Comparison of ENCODE assay signal across 22 mouse cellular contexts in genomic region chr6:103612626-103613025, GRCm38 (mm10).
DNase-seq lines count a peak whose midpoint lies in the region; ATAC-seq lines count a peak whose summit lies in the region.
"Had no signal": no experiment of that assay in that cellular context is flagged by ENCODE, and none has a peak within 500 bp of the region (broad histone marks: within the 10 kb centered on the region; RNA-seq: fewer than 3 reads in every experiment).

No protein-coding gene starts in this region.

- no peak overlapping the region for H3K4me3 ChIP-seq in lung, embryonic 15.5 days
- H3K4me3 ChIP-seq: embryonic facial prominence, embryonic 15.5 days; erythroblast, embryonic 14.5 days; forebrain, embryonic 12.5 days; heart, embryonic 12.5 days; hindbrain, embryonic 10.5 days had no signal

- no peak overlapping the region for H3K4me2 ChIP-seq in lung, embryonic 15.5 days
- H3K4me2 ChIP-seq: embryonic facial prominence, embryonic 15.5 days; forebrain, embryonic 12.5 days; heart, embryonic 12.5 days; hindbrain, embryonic 14.5 days had no signal

- H3K9ac ChIP-seq in lung, embryonic 15.5 days = no peak overlapping the region
- H3K9ac ChIP-seq: embryonic facial prominence, embryonic 15.5 days; forebrain, embryonic 12.5 days; heart, embryonic 12.5 days; hindbrain, embryonic 14.5 days had no signal

- no peaks in the 10 kb centered on the region for H3K27me3 ChIP-seq in lung, embryonic 15.5 days
- H3K27me3 ChIP-seq: CH12.LX; embryonic facial prominence, embryonic 15.5 days; forebrain, embryonic 12.5 days; heart, embryonic 12.5 days had no signal

- peaks cover 4% of the 10 kb centered on the region; the same call in 1 of the 2 replicates for H3K4me1 ChIP-seq in lung, embryonic 15.5 days
- H3K4me1 ChIP-seq: embryonic facial prominence, embryonic 15.5 days; heart, embryonic 12.5 days had no signal

- peak; percentile 79 for ATAC-seq in frontal cortex, adult (ENCODE audit: low TSS enrichment)
- 0 out of 2 replicates have a peak, but pooled peaks have one; percentile 5 for ATAC-seq in lung, embryonic 15.5 days (ENCODE audit: borderline replicate concordance, extremely low read depth, low FRiP score, low TSS enrichment)
- ATAC-seq: Patski had no signal

- DNase-seq in frontal cortex, postnatal 14 days (ENCODE audit: low spot score in 2 of 2) = no peak
- no peak for DNase-seq in lung, postnatal 10 days
- DNase-seq in brain, adult 2 months (ENCODE audit: low read depth, low spot score) = peak; percentile 41
- DNase-seq in fat pad, adult 2 months (ENCODE audit: extremely low read depth, low read depth, low spot score) = peak; percentile 21
- DNase-seq in kidney, adult 18-20 months = no peak
- DNase-seq: adrenal gland, adult 2 months; adrenal gland, postnatal 25 days; cerebellum, adult 11 months; cerebellum, adult 8-10 months; cerebellum, postnatal 14 days; embryo, embryonic 11 days; gastrocnemius, postnatal 14 days had no signal

- WGBS in lung, embryonic 15.5 days = 67% methylated on average over 3 of the region's 3 CpGs

- no peak overlapping the region for H3K27ac ChIP-seq in lung, embryonic 15.5 days
- H3K27ac ChIP-seq: embryonic facial prominence, embryonic 15.5 days; forebrain, embryonic 12.5 days; hindbrain, embryonic 10.5 days; hindbrain, embryonic 14.5 days had no signal

- H3K36me3 ChIP-seq in lung, embryonic 15.5 days = no peaks in the 10 kb centered on the region
- H3K36me3 ChIP-seq: embryonic facial prominence, embryonic 15.5 days; forebrain, embryonic 12.5 days; heart, embryonic 12.5 days; hindbrain, embryonic 10.5 days had no signal

- H3K9me3 ChIP-seq in lung, embryonic 15.5 days = no peaks in the 10 kb centered on the region
- H3K9me3 ChIP-seq: embryonic facial prominence, embryonic 15.5 days; forebrain, embryonic 12.5 days; heart, embryonic 12.5 days; hindbrain, embryonic 10.5 days had no signal

Comparison
In these comparisons a context has a peak if more than half of its experiments do, and no peak if none do; other contexts are left out.
1. DNase-seq: peak in brain, adult 2 months (single experiment) and fat pad, adult 2 months (single experiment); none in frontal cortex, postnatal 14 days (0 of 2), lung, postnatal 10 days (single experiment) and kidney, adult 18-20 months (single experiment).